Mouse (Mus musculus): Measurements from ENCODE around the gene Clcc1. TPM values are rescaled to one million over a fixed set of nuclear protein-coding genes. Genes with fewer than 3 reads are reported as not detected.

Clcc1 gene
- polyA plus RNA-seq, 1 experiment from 2014 or later: 47.1 TPM

- no peak overlapping the region for H3K4me3 ChIP-seq
- H3K36me3 ChIP-seq: peaks cover 27% of the 10 kb centered on the region
- no peak overlapping the region for H3K27ac ChIP-seq
- no peak overlapping the region for H3K9ac ChIP-seq
- no peak overlapping the region for H3K4me2 ChIP-seq
- peaks cover 34% of the 10 kb centered on the region for H3K4me1 ChIP-seq
- no peaks in the 10 kb centered on the region for H3K9me3 ChIP-seq (replicated peaks)
- no peak for ATAC-seq
- H3K27me3 ChIP-seq (replicated peaks): no peaks in the 10 kb centered on the region
- 87% methylated on average over 5 of the region's 5 CpGs for whole genome bisulfite sequencing (ENCODE audit: insufficient replicate concordance)
These were observed 57.6 kb downstream of the Clcc1 start for GRCm38 (mm10) chr3:108711296-108711695.

- WGBS (ENCODE audit: insufficient replicate concordance): 51% methylated on average over 3 of the region's 3 CpGs
- Histone ChIP-seq H3K27me3 (replicated peaks) (no peaks in the 10 kb centered on the region), H3K4me1 (peaks cover 42% of the 10 kb centered on the region), H3K4me2 (no peak overlapping the region), H3K36me3 (peaks cover 19% of the 10 kb centered on the region; the same call in 1 of the 2 replicates), H3K9ac (no peak overlapping the region), H3K9me3 (replicated peaks) (no peaks in the 10 kb centered on the region), H3K27ac (no peak overlapping the region), H3K4me3 (no peak overlapping the region)
- no peak for ATAC-seq
These were observed 59.5 kb downstream of the Clcc1 start for GRCm38 (mm10) chr3:108713065-108713675.

DNA sequence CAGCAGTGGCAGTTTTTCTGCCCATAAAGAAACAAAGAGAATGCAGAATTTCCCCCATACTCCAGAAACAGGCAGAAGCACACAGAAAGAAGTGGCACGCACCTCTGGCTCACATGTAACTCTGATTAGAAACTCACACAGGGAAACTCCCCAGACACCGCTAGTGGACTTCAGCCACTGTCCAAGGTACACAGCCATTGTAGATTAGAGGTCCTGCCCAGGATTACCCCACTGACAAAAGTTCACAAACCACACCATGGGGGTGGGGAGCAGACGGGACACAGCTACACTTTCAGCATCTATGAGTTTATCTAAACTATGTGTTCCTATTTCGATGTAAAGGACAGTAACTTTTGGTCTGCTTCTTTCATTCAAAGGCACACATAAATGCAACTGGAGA, 61.1 kb downstream of the Clcc1 start:
- Histone ChIP-seq H3K4me2 (no peak overlapping the region), H3K9me3 (replicated peaks) (no peaks in the 10 kb centered on the region), H3K27ac (no peak overlapping the region), H3K36me3 (peaks cover 10% of the 10 kb centered on the region; the same call in 1 of the 2 replicates), H3K27me3 (replicated peaks) (no peaks in the 10 kb centered on the region), H3K4me3 (no peak overlapping the region), H3K4me1 (peaks cover 56% of the 10 kb centered on the region), H3K9ac (no peak overlapping the region)
- ATAC-seq: peak; percentile 51; the same call in 1 of the 2 replicates
- WGBS (ENCODE audit: insufficient replicate concordance): 72% methylated on average over 4 of the region's 4 CpGs

DNA sequence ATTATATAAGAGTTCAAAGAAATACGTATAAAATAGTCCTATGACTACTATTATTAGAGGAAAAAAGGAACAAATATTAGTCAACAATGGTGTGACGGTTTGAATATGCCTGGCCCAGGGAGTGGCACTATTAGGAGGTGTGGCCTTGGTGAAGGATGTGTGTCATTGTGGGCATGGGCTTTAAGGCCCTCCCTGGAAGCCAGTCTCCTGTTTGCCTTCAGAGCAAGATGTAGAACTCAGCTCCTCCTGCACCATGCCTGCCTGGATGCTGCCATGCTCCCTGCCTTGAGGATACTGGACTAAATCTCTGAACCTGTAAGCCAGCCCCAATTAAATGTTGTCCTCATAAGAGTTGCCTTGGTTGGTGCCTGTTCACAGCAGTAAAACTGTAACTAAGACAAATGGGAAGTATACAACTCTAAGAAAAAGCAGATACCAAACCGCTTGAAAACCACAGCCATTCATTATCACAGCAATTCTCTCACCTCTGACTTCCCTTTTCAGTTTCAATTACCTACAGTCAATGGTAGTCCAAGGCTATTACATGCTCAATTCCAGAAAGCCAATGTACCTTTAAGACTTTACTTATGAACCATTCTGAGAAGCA, 64.3 kb downstream of the Clcc1 start:
- H3K36me3 ChIP-seq: peaks cover 4% of the 10 kb centered on the region; the same call in 1 of the 2 replicates
- WGBS (ENCODE audit: insufficient replicate concordance): 46% methylated on average over 3 of the region's 3 CpGs
- no peak for ATAC-seq
- peak overlapping the region; percentile 48 for H3K27ac ChIP-seq
- peak overlapping the region; percentile 17; the same call in 1 of the 2 replicates for H3K4me2 ChIP-seq
- no peak overlapping the region for H3K4me3 ChIP-seq
- H3K4me1 ChIP-seq: peaks cover 64% of the 10 kb centered on the region
- H3K9me3 ChIP-seq (replicated peaks): no peaks in the 10 kb centered on the region
- 0 out of 2 replicates have a peak overlapping the region, but pooled peaks have one; percentile 35 for H3K9ac ChIP-seq
- H3K27me3 ChIP-seq (replicated peaks): 0 out of 2 replicates have a peak, but pooled peaks cover 8% of the 10 kb centered on the region

GRCm38 (mm10) chr3:108719357-108719756, 65.6 kb downstream of the Clcc1 start:
- H3K27ac ChIP-seq: no peak overlapping the region
- WGBS (ENCODE audit: insufficient replicate concordance): 71% methylated on average over 2 of the region's 2 CpGs

DNA sequence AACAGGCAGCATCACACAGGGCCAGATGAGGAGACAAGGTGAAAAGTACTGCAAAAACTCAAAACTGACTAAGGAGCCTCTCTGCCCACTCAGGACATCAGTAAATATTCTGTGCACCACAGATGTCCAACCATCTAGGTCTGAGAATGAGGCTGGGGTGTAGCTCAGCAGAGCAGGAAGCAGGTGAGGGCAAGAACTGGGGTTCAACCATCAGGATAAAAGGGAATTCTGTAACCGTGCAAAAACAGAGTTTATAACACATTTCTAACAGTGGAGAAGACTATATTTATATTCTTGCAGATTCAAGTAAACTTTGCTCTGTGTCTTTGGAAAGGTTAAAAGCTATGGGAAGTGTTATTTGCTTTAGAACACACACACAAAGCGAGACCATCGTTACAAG, 66.0 kb downstream of the Clcc1 start:
- Histone ChIP-seq H3K36me3 (peaks cover 4% of the 10 kb centered on the region; the same call in 1 of the 2 replicates), H3K9me3 (replicated peaks) (no peaks in the 10 kb centered on the region), H3K4me2 (peak overlapping the region; percentile 73), H3K27me3 (replicated peaks) (0 out of 2 replicates have a peak, but pooled peaks cover 8% of the 10 kb centered on the region), H3K27ac (no peak overlapping the region), H3K4me1 (peaks cover 53% of the 10 kb centered on the region), H3K4me3 (peak overlapping the region; percentile 85; the same call in 1 of the 2 replicates), H3K9ac (0 out of 2 replicates have a peak overlapping the region, but pooled peaks have one; percentile 94)
- WGBS (ENCODE audit: insufficient replicate concordance): 75% methylated on average over 3 of the region's 3 CpGs
- no peak for ATAC-seq

More at GRCm38 (mm10) chr3:108719357-108719756, 65.6 kb downstream of the Clcc1 start:
- Histone ChIP-seq H3K4me1 (peaks cover 53% of the 10 kb centered on the region), H3K4me2 (peak overlapping the region; percentile 73), H3K36me3 (peaks cover 4% of the 10 kb centered on the region; the same call in 1 of the 2 replicates), H3K9me3 (replicated peaks) (no peaks in the 10 kb centered on the region), H3K9ac (no peak overlapping the region), H3K27me3 (replicated peaks) (0 out of 2 replicates have a peak, but pooled peaks cover 8% of the 10 kb centered on the region), H3K4me3 (no peak overlapping the region)
- no peak for ATAC-seq

GRCm38 (mm10) chr3:108721076-108721991, 67.6 kb downstream of the Clcc1 start:
- no peak; the same call in 1 of the 2 replicates for ATAC-seq

GRCm38 (mm10) chr3:108722036-108722872, 68.5 kb downstream of the Clcc1 start, which contains the start of gene Gpsm2:
TSS of gene Gpsm2 (minus strand) at chr3:108722309.
- ATAC-seq: peak; percentile 97
- no peaks in the 10 kb centered on the region for H3K9me3 ChIP-seq (replicated peaks)
- H3K4me1 ChIP-seq: peaks cover 41% of the 10 kb centered on the region
- WGBS (ENCODE audit: insufficient replicate concordance): 8% methylated on average over 48 of the region's 53 CpGs
- peak within 1 kb of the TSS; percentile 94 for H3K9ac ChIP-seq
- H3K4me3 ChIP-seq: peak within 1 kb of the TSS; percentile 85
- H3K27me3 ChIP-seq (replicated peaks): 0 out of 2 replicates have a peak, but pooled peaks cover 8% of the 10 kb centered on the region
- H3K27ac ChIP-seq: peak within 1 kb of the TSS; percentile 87
- peak within 1 kb of the TSS; percentile 73 for H3K4me2 ChIP-seq
- H3K36me3 ChIP-seq: no peaks in the 10 kb centered on the region

More at GRCm38 (mm10) chr3:108721076-108721991, 67.6 kb downstream of the Clcc1 start:
- H3K4me3 ChIP-seq: peak overlapping the region; percentile 85
- peaks cover 44% of the 10 kb centered on the region for H3K4me1 ChIP-seq
- H3K36me3 ChIP-seq: peaks cover 3% of the 10 kb centered on the region; the same call in 1 of the 2 replicates
- 3% methylated on average over 44 of the region's 44 CpGs for WGBS (ENCODE audit: insufficient replicate concordance)
- H3K27ac ChIP-seq: peak overlapping the region; percentile 87
- peak overlapping the region; percentile 94 for H3K9ac ChIP-seq
- no peaks in the 10 kb centered on the region for H3K9me3 ChIP-seq (replicated peaks)
- H3K4me2 ChIP-seq: peak overlapping the region; percentile 73
- 0 out of 2 replicates have a peak, but pooled peaks cover 8% of the 10 kb centered on the region for H3K27me3 ChIP-seq (replicated peaks)

DNA sequence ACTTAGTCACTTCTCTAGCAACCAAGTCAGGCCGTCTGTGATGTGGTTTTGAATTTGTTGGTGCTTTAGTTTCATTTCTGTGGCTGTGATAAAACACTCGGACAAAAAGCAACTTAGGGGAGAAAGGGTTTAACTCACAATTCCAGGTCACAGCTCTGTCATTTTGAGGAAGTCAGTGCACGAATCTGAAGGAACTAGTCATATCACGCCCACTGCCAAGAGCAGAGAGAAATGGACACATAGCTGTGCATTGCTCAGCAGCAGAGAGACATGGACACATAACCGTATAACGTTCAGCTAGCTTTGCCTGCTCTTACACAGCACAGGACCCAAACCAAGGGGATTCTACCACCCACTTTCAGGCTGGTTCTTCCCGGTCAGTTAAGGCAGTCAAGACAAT, 72.7 kb downstream of the Clcc1 start:
- 69% methylated on average over 7 of the region's 7 CpGs for WGBS (ENCODE audit: insufficient replicate concordance)
- H3K4me1 ChIP-seq: peaks cover 22% of the 10 kb centered on the region
- H3K9ac ChIP-seq: no peak overlapping the region
- H3K27ac ChIP-seq: no peak overlapping the region
- no peak overlapping the region for H3K4me3 ChIP-seq
- no peaks in the 10 kb centered on the region for H3K27me3 ChIP-seq (replicated peaks)
- H3K4me2 ChIP-seq: no peak overlapping the region
- no peak for ATAC-seq
- no peaks in the 10 kb centered on the region for H3K36me3 ChIP-seq
- H3K9me3 ChIP-seq (replicated peaks): no peaks in the 10 kb centered on the region

GRCm38 (mm10) chr3:108727344-108727743, 73.6 kb downstream of the Clcc1 start:
- no peak overlapping the region for H3K9ac ChIP-seq
- H3K27me3 ChIP-seq (replicated peaks): peaks cover 6% of the 10 kb centered on the region; the same call in 1 of the 2 replicates
- no peak overlapping the region for H3K4me2 ChIP-seq
- no peaks in the 10 kb centered on the region for H3K9me3 ChIP-seq (replicated peaks)
- no peak overlapping the region for H3K4me3 ChIP-seq
- peaks cover 22% of the 10 kb centered on the region for H3K4me1 ChIP-seq
- no peak overlapping the region for H3K27ac ChIP-seq
- ATAC-seq: no peak
- no peaks in the 10 kb centered on the region for H3K36me3 ChIP-seq

GRCm38 (mm10) chr3:108727776-108728175, 74.1 kb downstream of the Clcc1 start:
- Histone ChIP-seq H3K4me1 (peaks cover 18% of the 10 kb centered on the region), H3K9me3 (replicated peaks) (no peaks in the 10 kb centered on the region), H3K4me2 (no peak overlapping the region), H3K27ac (no peak overlapping the region), H3K27me3 (replicated peaks) (peaks cover 11% of the 10 kb centered on the region; the same call in 1 of the 2 replicates), H3K4me3 (no peak overlapping the region), H3K36me3 (no peaks in the 10 kb centered on the region), H3K9ac (no peak overlapping the region)
- WGBS (ENCODE audit: insufficient replicate concordance): 56% methylated on average over 3 of the region's 3 CpGs
- ATAC-seq: no peak
